Mouse (Mus musculus): ENCODE measurements at regions not wholly inside any gene's neighbourhood (a gene's known extent, or its start where the extent isn't known, plus 50 kb on each side); places are given as distances from the start of the nearest gene placed in this dataset.

DNA sequence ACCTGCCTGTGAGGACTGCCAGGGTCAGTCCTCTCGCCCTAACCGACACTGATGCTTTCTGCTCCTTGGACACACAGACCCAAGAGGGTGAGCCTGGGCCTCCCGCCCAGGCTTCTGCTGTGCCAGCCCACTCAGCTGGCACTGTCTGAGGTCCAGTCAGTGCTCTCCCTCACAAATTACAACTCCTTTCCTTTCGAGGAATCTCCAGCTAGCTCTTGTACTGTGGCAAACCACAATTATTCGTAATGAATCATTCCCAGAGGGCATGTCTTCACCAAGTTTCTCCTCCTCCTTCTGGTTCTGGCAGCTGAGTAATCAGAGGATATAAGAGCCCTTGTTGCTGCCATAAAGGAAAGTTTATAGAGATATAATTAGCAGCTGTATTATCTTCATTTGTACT lies 155.2 kb downstream of the 9530068E07Rik start:
- no peak for ATAC-seq (ENCODE audit: insufficient read depth, low read depth)
- TF ChIP-seq EP300 (IDR thresholded peaks at IDR 0.05; ENCODE audit: low read depth) (no peak), CTCF (IDR thresholded peaks at IDR 0.05; ENCODE audit: low read depth) (no peak)
- no peak overlapping the region for H3K9ac ChIP-seq (replicated peaks; ENCODE audit: low read depth, low read length)
- 51% methylated on average over 5 of the region's 5 CpGs for WGBS
- DNase-seq (ENCODE audit: low spot score) = no peak
- no peaks in the 10 kb centered on the region for H3K27me3 ChIP-seq (ENCODE audit: control insufficient read depth, insufficient read depth, low read length)
- no peak overlapping the region for H3K4me3 ChIP-seq (ENCODE audit: low read depth, low read length)
- H3K27ac ChIP-seq (ENCODE audit: low read depth) = no peak overlapping the region
- no peaks in the 10 kb centered on the region for H3K36me3 ChIP-seq (replicated peaks; ENCODE audit: control insufficient read depth, insufficient read depth, low read length)
- no peaks in the 10 kb centered on the region for H3K9me3 ChIP-seq (replicated peaks; ENCODE audit: control insufficient read depth, low read length)
- H3K4me2 ChIP-seq (ENCODE audit: low read depth, low read length) = no peak overlapping the region
- H3K4me1 ChIP-seq (ENCODE audit: control insufficient read depth, insufficient read depth) = peaks cover 7% of the 10 kb centered on the region; the same call in 1 of the 2 replicates

DNA sequence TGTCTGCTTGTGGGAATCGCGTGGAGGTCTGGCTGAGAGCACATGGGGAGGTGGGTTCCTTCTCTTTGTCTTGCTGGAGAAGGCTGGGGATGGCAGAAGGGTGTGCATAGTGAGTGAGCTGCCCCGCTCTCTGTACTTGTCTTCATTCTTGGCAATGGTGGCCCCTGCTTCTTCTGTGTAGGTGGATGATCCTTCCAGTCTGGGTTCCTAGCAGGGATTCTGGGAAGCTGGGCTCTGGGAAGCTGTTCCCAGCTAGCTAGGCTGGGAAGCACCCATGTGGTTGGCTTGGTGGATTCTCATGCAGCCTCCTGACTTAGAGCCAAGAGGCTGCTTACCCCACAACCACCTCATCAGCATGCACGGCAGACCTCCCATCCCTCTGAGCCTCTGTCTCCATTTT lies 156.6 kb downstream of the 9530068E07Rik start:
- no peaks in the 10 kb centered on the region for H3K9me3 ChIP-seq (replicated peaks; ENCODE audit: control insufficient read depth, low read length)
- H3K27ac ChIP-seq (ENCODE audit: low read depth) = no peak overlapping the region
- H3K9ac ChIP-seq (replicated peaks; ENCODE audit: low read depth, low read length) = no peak overlapping the region
- peaks cover 7% of the 10 kb centered on the region; the same call in 1 of the 2 replicates for H3K4me1 ChIP-seq (ENCODE audit: control insufficient read depth, insufficient read depth)
- 89% methylated on average over 4 of the region's 4 CpGs for WGBS
- H3K27me3 ChIP-seq (ENCODE audit: control insufficient read depth, insufficient read depth, low read length) = no peaks in the 10 kb centered on the region
- TF ChIP-seq EP300 (IDR thresholded peaks at IDR 0.05; ENCODE audit: low read depth) (no peak), CTCF (IDR thresholded peaks at IDR 0.05; ENCODE audit: low read depth) (no peak)
- no peak for ATAC-seq (ENCODE audit: insufficient read depth, low read depth)
- H3K4me2 ChIP-seq (ENCODE audit: low read depth, low read length) = no peak overlapping the region
- DNase-seq (ENCODE audit: low spot score) = no peak
- no peak overlapping the region for H3K4me3 ChIP-seq (ENCODE audit: low read depth, low read length)
- H3K36me3 ChIP-seq (replicated peaks; ENCODE audit: control insufficient read depth, insufficient read depth, low read length) = no peaks in the 10 kb centered on the region

DNA sequence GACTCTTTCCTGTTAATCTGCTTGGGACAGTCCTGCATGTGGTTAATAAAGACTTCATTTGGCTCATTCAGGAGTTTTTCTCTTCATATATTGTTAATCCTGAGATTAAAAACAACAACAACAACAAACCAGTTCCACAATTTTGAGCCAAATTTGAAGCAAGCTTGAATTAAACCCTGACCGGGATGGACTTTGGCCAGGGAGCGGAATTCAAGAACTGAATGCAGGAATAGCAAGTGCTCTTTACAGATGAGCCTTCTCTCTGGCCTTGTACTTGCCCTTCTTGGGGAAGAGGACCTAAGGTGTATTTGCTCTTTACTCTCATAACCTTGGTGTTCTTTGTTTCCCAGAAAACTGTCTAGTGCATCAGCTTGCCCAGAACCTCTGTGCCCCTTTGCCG lies 161.6 kb downstream of the 9530068E07Rik start:
- DNase-seq (ENCODE audit: low spot score) (no peak), ATAC-seq (ENCODE audit: insufficient read depth, low read depth) (no peak)
- H3K4me2 ChIP-seq (ENCODE audit: low read depth, low read length) = no peak overlapping the region
- WGBS = 93% methylated on average over 3 of the region's 3 CpGs
- no peak overlapping the region for H3K4me3 ChIP-seq (ENCODE audit: low read depth, low read length)
- H3K27ac ChIP-seq (ENCODE audit: low read depth) = no peak overlapping the region
- no peak overlapping the region for H3K9ac ChIP-seq (replicated peaks; ENCODE audit: low read depth, low read length)
- TF ChIP-seq CTCF (IDR thresholded peaks at IDR 0.05; ENCODE audit: low read depth) (no peak), EP300 (IDR thresholded peaks at IDR 0.05; ENCODE audit: low read depth) (no peak)
- peaks cover 6% of the 10 kb centered on the region; the same call in 1 of the 2 replicates for H3K4me1 ChIP-seq (ENCODE audit: control insufficient read depth, insufficient read depth)
- H3K36me3 ChIP-seq (replicated peaks; ENCODE audit: control insufficient read depth, insufficient read depth, low read length) = no peaks in the 10 kb centered on the region
- H3K9me3 ChIP-seq (replicated peaks; ENCODE audit: control insufficient read depth, low read length) = no peaks in the 10 kb centered on the region
- no peaks in the 10 kb centered on the region for H3K27me3 ChIP-seq (ENCODE audit: control insufficient read depth, insufficient read depth, low read length)

DNA sequence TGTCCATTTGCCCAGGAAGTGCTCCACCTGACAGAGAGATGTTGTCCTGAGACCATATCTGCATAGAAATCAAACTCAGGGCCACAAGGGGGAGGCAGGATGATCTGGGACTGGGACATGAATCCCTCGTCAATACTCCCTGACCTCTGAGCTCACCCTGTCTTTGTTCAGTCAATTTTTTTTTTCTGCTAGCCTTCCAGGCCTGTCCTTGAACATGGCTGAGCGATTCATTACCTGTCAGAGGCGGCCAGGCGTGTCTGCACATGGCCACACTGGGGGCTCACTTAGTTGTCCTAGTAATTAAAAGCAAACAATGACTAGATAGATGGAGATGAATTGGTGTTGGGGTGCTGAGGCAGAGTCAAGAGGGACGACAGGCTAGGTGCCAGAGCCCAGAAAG lies 162.6 kb downstream of the 9530068E07Rik start:
- H3K9me3 ChIP-seq (replicated peaks; ENCODE audit: control insufficient read depth, low read length) = no peaks in the 10 kb centered on the region
- H3K4me2 ChIP-seq (ENCODE audit: low read depth, low read length) = no peak overlapping the region
- H3K27me3 ChIP-seq (ENCODE audit: control insufficient read depth, insufficient read depth, low read length) = no peaks in the 10 kb centered on the region
- no peak overlapping the region for H3K27ac ChIP-seq (ENCODE audit: low read depth)
- H3K9ac ChIP-seq (replicated peaks; ENCODE audit: low read depth, low read length) = no peak overlapping the region
- ATAC-seq (ENCODE audit: insufficient read depth, low read depth) (no peak), DNase-seq (ENCODE audit: low spot score) (no peak)
- TF ChIP-seq CTCF (IDR thresholded peaks at IDR 0.05; ENCODE audit: low read depth) = no peak
- no peak for TF ChIP-seq EP300 (IDR thresholded peaks at IDR 0.05; ENCODE audit: low read depth)
- peaks cover 6% of the 10 kb centered on the region; the same call in 1 of the 2 replicates for H3K4me1 ChIP-seq (ENCODE audit: control insufficient read depth, insufficient read depth)
- 87% methylated on average over 5 of the region's 5 CpGs for WGBS
- H3K36me3 ChIP-seq (replicated peaks; ENCODE audit: control insufficient read depth, insufficient read depth, low read length) = no peaks in the 10 kb centered on the region
- no peak overlapping the region for H3K4me3 ChIP-seq (ENCODE audit: low read depth, low read length)

DNA sequence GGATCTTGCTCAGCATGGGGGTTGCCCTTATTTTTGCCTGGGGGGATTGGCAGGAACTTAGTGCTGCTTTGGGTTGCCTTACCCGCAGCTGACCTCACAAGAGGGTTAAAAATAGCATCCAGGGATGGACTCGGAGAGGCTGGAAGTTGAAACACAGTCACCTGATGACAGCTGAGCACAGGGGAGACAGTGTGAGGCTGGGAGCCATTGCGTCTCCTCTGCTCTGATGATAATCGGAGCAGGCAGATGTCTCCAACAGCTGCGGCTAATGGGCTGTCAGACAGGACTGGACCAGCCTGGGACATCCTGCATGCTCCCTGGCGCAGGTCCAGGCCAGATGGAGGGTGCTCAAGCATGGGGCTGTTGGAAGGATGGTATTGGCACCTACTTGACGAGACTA lies 165.1 kb downstream of the 9530068E07Rik start:
- TF ChIP-seq CTCF (IDR thresholded peaks at IDR 0.05; ENCODE audit: low read depth) (no peak), EP300 (IDR thresholded peaks at IDR 0.05; ENCODE audit: low read depth) (peak; percentile 56; the same call in 1 of the 2 replicates)
- no peak overlapping the region for H3K4me2 ChIP-seq (ENCODE audit: low read depth, low read length)
- H3K4me3 ChIP-seq (ENCODE audit: low read depth, low read length) = no peak overlapping the region
- H3K9me3 ChIP-seq (replicated peaks; ENCODE audit: control insufficient read depth, low read length) = no peaks in the 10 kb centered on the region
- 0 out of 2 replicates have a peak overlapping the region, but pooled peaks have one; percentile 22 for H3K27ac ChIP-seq (ENCODE audit: low read depth)
- DNase-seq (ENCODE audit: low spot score) = peak; percentile 77
- H3K36me3 ChIP-seq (replicated peaks; ENCODE audit: control insufficient read depth, insufficient read depth, low read length) = no peaks in the 10 kb centered on the region
- WGBS = 21% methylated on average over 7 of the region's 7 CpGs
- H3K4me1 ChIP-seq (ENCODE audit: control insufficient read depth, insufficient read depth) = peaks cover 18% of the 10 kb centered on the region; the same call in 1 of the 2 replicates
- peak; percentile 71 for ATAC-seq (ENCODE audit: insufficient read depth, low read depth)
- no peak overlapping the region for H3K9ac ChIP-seq (replicated peaks; ENCODE audit: low read depth, low read length)
- H3K27me3 ChIP-seq (ENCODE audit: control insufficient read depth, insufficient read depth, low read length) = no peaks in the 10 kb centered on the region

DNA sequence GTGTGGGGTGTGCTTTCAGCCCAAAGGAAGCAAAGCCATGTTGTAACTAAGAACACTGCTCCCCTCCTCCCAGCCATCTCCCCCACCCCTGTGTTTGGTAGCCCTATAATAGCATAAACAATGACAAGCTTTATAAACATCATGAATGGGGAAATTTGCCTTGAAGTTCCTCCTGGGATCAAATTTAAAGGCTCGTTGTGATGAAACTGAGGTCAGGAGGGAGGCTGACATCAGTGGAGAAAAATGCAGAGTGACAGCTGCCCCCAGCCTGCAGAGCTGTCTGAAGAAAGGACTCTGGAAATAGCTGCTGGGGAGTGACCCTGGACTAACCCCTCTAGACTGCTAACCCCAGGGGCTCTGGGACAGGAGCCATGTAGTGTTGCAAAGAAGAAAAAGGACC lies 169.2 kb downstream of the 9530068E07Rik start:
- peaks cover 18% of the 10 kb centered on the region; the same call in 1 of the 2 replicates for H3K4me1 ChIP-seq (ENCODE audit: control insufficient read depth, insufficient read depth)
- peak; percentile 52; the same call in 1 of the 2 replicates for ATAC-seq (ENCODE audit: insufficient read depth, low read depth)
- no peaks in the 10 kb centered on the region for H3K9me3 ChIP-seq (replicated peaks; ENCODE audit: control insufficient read depth, low read length)
- no peak overlapping the region for H3K9ac ChIP-seq (replicated peaks; ENCODE audit: low read depth, low read length)
- TF ChIP-seq EP300 (IDR thresholded peaks at IDR 0.05; ENCODE audit: low read depth) = no peak
- no peak for TF ChIP-seq CTCF (IDR thresholded peaks at IDR 0.05; ENCODE audit: low read depth)
- H3K27me3 ChIP-seq (ENCODE audit: control insufficient read depth, insufficient read depth, low read length) = no peaks in the 10 kb centered on the region
- H3K36me3 ChIP-seq (replicated peaks; ENCODE audit: control insufficient read depth, insufficient read depth, low read length) = no peaks in the 10 kb centered on the region
- no peak overlapping the region for H3K4me2 ChIP-seq (ENCODE audit: low read depth, low read length)
- no peak overlapping the region for H3K4me3 ChIP-seq (ENCODE audit: low read depth, low read length)
- no peak overlapping the region for H3K27ac ChIP-seq (ENCODE audit: low read depth)
- no peak for DNase-seq (ENCODE audit: low spot score)
- WGBS = 3% methylated on average over 1 of the region's 1 CpGs
